Mouse (Mus musculus) ovary, postnatal 10 days (tissue): Measurements from ENCODE around the gene Fbxo22.
"Not testable (repeated sequence)": the region's sequence is repeated elsewhere in the genome, so short reads cannot be mapped to it uniquely, and the experiment has no call there.

Source experiments
- DNase-seq: peaks from one replicate; pipeline ENCODE4 v3.0.0; 2022; ENCODE audit warnings: low spot score

Fbxo22 gene

DNA sequence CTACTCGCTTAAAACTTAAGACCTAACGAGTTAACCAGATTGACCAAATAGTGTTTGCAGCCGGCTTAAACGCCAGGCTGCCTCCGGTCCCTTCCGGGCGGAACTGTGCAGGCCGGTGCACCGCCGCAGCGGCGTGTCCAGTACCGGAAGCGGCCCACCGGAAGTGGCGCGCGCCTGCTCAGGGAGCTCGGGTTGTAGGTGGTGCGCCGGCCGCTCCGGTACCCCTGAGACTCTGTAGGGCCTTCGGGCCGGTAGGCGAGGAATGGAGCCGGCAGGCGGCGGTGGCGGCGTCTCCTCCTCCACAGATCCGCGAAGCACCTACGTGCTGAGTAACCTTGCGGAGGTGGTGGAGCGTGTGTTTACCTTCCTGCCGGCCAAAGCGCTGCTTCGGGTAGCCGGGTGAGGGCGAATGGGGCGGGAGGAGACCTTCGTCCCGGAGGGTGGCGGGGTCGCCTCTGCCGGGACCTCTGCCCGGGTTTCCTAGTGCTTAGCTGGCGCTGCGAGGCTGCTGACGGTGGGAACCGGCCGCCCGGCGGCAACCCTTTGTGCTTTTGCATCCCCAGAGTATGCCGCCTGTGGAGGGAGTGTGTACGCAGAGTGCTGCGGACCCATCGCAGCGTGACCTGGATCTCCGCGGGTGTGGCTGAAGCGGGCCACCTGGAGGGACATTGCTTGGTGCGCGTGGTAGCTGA is at the start of gene Fbxo22:
Fbxo22 (plus strand) TSS at position 136 of the 692 bp plus-strand sequence.
- peak; percentile 78 for DNase-seq

DNA sequence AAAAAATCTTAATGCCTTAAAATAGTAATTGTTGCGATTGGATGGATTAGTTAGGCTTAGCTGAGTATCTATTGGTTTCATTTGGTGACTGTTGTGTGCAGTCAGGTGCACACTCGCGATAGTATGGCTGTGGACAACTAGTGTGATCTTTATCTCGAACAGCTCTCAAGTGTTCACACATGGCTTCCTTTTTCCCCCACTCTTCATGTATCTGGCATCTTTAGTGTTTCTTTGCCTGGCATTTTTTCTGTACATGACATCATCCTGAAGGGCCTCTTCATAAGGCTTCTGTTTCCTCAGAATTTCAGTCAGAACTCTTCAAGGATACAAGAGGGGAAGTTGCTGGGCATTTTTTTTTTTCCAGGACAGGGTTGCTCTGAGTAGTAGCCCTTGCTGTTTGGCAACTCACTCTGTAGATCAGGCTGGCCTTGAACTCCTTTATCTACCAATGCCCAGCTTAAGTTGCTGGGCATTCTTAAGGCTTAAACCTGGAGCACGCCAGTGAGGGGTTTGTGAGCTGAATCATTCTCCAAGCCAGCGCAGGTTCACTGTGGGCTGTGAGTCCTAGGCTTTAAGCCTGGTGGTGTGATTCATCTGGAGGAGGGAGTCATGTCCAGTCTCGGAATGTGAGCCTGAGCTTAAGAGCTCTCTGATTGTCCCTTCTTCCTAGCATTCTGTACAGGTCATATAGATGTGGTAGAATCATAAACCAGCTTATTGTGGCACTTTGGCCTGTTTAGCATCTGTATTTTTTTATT is 37.9 kb upstream of the Fbxo22 start:
- DNase-seq = no peak

DNA sequence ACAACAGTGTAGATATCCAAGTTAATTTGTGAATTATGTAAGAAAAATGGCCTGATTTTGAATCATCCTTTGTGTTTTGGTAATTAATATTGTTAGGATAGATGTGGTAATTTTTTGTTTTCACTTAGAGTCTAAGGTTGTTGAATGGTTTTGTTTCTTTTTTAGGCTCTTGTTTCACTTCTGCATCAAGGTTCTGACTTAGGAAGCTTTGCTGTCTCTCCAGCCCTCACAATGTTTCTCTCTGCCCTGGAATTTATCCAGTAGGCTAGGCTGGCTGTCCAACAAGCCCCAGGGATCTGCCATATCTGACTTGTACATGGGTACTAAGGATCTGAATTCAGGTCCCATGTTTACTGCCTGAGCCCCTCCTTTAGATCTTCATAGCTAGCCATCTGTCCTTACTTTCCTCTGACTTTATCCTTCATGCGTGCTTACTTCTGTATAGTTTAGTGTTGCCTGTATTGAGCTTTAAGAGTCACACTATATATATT is 36.5 kb upstream of the Fbxo22 start:
- no peak for DNase-seq

DNA sequence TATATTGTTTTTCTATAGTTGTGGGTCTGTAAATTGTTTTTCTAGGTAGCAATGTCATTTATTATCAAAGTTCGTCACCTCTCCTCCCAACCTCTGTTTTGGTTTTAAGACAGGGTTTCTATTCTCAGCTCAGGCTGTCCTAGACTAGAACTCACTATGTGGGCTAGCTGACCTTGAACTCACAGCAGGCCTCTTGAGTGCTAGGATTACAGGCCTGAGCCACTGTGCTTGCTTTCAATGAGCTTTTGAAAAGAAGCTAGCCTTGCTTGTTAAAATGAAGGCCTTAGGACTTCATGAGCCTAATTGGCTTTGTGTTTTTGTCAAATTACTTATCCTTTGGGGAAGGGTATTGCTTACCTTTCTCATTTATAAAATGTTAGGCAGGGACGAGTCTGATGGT is 34.5 kb upstream of the Fbxo22 start:
- DNase-seq = no peak

DNA sequence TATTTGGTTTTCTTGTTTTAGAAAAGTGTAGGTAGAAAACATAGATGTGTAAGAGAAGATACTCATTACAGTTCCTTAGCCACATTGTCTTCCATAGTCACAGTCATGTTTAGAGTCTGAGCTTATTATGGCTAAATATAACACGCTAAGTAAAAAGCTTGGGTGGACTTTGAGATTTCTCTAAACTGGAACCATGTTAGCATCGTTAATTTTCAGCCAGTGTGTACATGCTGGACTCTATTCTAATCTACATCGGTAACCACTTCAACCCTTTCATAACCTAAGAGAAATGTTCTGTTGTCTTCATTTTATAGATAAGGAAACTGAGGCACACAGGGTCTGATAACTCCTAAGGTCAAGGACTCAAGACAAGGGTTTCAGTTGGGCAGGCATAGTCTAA is 12.8 kb upstream of the Fbxo22 start:
- no peak for DNase-seq

DNA sequence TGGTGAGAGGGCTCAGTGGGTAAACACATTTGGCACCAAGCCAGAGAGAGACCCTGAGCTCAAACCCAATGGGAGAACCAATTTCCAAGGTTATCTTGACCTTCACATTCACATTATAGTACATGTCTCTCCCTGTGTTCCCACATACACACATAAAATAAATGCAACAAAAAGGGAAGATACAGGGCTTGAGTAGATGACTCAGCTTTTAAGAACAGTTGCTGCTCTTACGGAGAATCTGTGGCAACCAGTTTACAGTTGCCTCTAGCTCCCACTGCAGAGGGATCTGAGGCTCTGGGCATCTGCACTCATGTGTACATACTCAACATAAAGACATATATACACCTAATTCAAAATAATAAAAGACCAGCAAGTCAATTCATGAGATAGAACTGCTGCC is 10.5 kb upstream of the Fbxo22 start:
- DNase-seq = no peak

DNA sequence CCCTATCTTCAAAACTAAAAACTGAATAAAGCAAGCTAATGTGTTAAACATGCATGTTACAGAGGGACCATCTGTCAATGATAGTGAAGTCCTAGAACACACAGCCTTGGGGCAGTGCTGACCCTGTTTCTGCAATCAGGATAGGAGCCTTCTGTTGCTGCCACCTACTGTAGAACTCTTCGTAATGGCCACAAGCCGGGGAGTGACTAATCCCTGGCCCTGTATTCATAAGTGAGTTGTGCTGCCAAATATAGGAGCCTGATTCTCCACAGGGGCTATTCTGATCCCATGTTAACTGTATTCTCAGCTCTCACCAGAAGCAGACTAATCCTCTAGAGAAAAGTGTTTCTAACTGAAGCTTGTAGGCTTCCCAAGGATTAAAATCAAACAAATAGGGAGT is 9.4 kb upstream of the Fbxo22 start:
- no peak for DNase-seq

DNA sequence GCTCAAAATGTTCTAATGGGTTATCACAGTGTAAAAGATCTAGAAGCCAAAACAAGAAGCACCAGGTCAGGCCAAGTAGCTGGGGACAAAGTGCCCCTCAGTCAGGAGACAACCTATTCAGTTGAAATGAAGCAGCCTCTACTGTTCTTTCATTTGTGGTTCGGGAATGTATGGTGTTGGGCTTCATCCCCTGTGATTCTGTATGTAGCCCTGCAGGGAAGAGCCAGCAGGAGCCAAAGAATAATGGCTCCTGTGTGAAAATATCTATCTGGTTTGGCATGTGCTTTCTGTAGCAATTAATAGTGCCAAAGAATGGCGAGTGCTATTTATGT is 301 bp upstream of the Fbxo22 start:
- DNase-seq = no peak

DNA sequence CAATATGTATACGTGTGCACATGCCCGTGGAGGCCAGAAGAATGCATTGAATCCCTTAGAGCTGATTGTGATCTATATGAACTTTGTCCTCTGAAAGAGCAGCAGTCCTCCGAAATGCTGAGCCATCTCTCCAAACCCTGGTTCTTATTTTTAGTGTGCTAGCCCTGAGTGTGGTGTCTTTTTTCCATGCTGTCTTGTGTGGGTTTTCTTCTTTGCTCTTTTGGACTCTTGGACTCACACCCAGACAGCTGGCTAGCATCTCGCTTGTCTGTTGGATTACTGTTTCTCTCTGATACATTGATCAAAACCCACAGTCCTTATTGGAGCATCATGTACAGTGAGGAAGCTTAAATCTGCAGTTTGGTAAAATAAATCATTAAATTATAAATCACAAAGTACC is 2.9 kb downstream of the Fbxo22 start:
- DNase-seq = no peak

DNA sequence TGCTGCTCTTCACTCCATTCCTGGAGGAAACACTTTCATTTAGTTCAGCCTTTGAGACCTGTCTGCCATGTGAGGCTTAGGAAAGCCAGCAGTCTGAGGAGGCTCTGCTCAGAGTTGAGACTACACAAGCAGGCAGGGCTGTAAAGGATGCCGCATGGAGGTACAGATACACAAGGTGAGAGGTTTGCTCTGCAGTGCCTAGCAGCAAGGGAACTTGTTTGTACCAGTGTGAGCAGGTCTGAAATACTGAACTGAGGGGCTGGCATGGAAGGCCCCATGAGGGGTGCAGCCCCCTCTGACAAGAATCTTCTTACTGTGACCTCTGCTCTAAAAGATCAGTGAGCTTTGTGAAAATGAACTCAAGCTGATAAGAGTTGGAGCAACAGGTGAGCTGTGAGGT is 4.7 kb downstream of the Fbxo22 start:
- DNase-seq = no peak

DNA sequence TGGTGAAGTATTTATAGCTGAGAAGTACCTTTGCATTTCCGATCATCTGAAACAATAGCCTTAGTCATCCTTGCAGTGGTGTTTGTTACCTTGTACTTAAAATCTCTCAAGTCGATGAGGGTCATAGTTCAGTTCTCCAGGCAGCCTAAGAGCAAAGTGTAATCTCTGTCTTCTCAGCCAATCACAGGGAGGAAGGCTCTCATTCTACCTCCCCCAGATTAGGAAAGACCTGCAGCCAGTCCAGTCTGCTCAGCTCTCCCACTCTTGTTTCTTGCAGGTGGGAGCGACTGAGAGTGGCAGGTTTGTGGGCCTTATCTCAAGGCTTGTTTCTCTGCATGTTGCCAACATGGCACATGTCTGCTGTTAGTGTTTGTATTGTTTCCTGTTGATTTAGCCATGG is 6.3 kb downstream of the Fbxo22 start:
- DNase-seq = no peak

DNA sequence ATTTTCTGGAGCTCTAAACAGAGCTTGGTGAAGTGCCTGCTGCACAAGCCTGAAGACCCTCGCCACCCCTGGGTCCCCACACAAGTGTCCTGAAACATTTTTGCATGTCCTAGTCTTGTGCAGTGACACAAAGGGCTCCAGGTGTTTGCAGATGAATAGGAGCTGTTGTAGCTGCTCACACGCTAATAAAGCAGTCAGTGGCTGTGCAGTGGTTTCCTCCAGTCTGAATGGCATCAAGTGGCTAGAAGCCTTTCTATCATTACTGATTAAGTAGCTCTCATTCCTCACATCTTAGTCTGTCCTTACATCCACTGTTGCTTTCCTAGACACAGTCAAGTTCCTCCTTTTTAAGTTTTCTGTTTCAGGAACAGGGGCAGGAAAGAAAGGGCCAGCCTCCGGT is 6.9 kb downstream of the Fbxo22 start:
- DNase-seq = no peak

DNA sequence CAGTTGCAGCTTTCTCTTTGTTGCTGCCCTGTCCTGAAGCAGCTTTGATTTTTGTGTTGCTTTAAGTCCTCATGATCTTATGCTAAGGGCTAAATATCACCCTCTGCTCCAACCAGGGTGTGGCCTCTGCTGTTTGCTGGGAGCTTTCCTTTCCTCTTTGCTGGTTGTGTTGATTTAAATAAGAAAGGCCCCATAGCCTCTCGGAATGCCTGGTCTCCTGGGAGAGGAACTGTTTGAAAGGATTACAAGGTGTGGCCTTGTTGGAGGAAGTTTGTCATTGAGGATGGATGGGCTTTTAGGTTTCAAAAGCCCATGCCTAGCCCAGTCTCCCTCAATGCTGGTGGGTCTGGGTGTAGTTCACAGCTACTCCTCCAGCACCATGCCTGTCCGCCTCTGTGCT is 7.4 kb downstream of the Fbxo22 start:
- DNase-seq = no peak

DNA sequence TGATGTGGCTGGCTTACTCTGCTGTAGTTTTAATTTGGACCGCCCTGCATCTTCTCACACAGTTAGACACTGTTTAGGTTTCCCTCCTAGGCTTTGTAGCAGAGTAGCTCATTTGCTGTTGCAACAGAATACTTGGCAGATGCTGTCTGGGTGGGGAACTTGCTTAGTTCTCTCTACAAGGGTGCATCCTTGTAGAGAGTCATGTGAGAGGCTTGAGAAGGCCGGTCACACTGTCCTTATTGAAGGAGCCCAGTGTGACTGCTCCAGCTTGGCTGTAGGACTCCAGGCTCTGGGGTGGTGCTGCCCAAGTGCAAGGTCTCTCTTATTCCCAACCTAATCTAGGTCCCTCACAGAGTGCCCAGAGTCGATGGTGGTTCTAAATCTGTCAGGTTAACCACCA is 8.7 kb downstream of the Fbxo22 start:
- no peak for DNase-seq

DNA sequence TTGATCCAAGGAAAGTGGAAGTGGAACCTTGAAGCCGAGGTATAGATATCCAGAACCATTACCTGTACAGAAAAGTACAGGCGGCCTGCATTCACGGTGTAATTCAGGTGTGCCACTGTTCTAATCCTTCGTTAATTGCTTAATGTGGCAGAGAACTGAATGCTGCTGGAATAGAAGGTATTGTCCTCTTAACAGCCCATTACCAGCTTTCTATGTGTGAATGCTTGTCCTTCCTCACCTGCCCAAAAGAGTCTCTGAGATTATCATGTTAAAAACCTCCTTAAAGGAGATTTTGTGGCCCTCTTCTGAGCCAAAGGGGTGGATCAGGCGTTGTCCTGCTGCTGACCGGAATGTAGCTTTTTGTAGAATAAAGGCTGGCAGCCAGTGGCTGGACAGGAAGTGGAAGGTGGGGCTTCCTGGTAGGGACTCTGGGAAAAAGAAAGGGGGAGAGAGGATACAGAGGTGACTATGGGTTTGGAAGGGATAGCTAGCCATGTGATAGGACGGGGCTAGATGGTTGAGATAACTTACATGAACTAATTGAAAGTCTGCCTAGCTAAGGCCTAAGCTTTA is 16.5 kb downstream of the Fbxo22 start:
- DNase-seq = no peak

DNA sequence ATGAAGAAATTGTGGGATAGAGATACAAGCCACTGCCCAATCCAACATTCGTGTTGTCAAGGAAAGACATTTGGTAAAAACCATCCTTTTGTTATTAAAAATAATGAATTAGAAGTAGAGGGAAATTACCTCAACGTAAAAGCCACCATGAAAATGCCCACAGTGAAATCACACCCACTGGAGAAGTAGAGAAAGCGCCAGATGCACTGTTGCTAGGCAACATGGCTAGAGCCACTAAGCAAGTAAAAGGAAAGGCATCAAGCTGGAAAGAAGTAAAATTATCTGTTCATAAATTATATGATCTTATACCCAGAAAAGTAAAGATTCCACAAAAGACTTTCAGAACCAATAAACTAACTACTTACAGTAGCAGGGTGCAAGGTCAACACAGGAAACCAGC is 17.5 kb downstream of the Fbxo22 start:
- no peak for DNase-seq

DNA sequence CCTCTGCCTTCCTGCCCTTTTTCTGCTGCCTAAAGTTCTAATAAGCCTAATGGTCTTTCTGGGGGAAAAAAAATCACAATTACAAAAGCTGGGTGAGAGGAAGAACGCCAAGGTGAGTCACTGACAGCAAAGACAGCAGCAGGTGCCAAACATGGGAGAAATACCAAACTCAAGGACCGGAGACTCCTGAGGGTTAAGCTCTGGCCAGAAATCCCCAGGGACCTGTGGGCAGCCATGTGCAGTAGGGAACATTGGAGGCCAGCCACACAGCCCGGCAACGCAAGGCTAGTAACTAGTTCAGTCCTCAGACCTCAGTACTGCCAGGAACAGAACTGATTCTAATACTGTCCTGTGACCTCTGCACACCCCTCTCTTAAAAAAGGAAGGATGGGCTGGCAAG is 19.4 kb downstream of the Fbxo22 start:
- no peak for DNase-seq

DNA sequence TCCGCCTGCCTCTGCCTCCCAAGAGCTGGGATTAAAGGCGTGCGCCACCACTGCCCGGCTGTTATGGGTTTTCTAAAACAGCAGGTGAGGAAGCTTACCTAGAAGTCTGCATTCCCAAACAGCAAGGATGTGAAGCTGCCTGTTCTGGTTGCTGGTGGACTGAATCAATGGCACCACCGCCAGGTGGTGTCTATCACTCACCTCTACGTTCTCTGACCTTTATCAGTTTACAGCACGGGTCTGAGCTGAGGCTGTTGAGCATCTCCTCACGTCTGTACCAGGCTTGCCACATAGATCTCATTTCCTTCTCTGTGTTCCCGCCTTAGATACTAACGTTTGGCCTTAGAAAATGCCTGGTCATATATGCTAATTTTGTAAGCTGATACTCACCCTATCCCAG is 20.3 kb downstream of the Fbxo22 start:
- no peak for DNase-seq

DNA sequence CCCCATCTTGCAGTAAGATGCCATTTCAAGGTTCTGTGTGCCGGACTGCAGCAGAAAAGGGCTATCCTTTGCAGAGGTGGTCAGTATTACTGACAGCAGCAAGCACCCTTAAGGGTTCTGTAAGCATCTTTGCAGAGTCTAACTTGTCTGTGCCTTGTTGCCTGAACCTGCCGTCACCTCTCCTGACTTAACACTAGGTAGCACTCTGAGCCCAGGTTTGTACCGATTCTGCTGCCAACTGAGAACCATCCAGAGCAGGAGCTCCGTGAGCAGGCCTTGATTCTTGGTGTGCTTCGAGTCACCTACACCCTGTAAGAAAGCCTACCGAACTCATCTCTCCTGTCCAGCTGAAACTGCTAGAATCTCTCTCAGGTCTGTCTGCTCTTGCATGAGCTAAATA is 22.8 kb downstream of the Fbxo22 start:
- no peak for DNase-seq

DNA sequence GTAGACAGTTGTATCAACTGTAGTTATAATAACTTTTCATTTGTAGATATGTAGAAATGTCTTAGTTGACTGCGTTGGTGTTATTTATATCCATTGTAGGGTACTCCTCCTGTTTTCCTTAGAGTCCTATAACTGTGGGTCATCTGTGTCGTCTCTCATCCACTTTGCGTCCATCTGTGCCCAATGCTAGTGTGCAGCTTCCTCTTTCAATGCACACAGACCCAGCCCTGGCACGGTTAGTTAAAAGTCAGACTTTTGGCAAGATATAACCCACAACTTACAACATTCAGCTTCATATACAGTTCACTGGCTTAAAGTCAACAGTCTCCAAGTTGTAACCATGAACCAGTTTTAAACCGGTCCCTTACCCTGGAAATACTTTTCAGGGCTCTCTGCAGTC is 23.4 kb downstream of the Fbxo22 start:
- no peak for DNase-seq

DNA sequence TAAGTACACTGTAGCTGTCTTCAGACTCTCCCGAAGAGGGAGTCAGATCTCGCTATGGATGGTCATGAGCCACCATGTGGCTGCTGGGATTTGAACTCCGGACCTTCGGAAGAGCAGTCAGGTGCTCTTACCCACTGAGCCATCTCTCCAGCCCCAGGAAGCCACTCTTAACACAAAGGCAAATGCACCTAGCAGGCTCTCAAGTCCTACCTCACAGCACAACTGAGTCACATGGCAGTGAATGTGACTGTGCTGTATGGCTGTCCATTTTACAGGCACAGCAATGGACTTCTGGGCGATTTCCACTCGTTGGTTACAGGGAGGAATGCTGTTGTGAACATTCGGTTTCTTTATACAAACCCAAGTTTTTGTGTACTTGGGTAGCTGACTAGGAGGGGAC is 23.9 kb downstream of the Fbxo22 start:
- no peak for DNase-seq

DNA sequence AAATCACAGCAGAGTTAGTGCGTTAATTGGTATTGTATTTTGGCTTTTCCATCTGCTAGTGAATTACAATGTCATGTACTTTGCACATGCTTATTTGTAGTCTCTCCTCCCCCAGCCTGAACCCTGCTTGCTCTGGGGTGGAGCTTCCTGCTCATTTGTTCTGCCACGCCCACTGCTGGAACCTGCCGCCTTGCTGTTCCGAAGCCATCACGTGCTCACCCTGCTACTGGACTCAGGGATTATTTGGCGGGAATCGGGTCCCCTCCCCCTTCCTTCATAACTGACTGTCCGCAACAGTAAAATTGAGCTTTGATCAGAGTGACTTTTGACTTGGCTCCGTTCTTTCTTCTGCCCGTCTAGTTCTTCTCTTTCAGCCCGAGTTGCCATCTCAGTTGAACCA is 24.4 kb downstream of the Fbxo22 start:
- not testable (repeated sequence) for DNase-seq
